Mouse (Mus musculus) granulocyte monocyte progenitor cell, adult 5-6 weeks (primary cell): ENCODE data around the gene Ccr4. TPM values are rescaled to one million over a fixed set of nuclear protein-coding genes. Genes with fewer than 3 reads are reported as not detected.
"Not testable (repeated sequence)": the region's sequence is repeated elsewhere in the genome, so short reads cannot be mapped to it uniquely, and the experiment has no call there.

Experiments
- ATAC-seq: replicated peaks from 2 replicates; pipeline ENCODE4 v1.8.0; 2016; ENCODE audit warnings: mild to moderate bottlenecking, moderate TSS enrichment, inconsistent platforms; ENCODE audit not compliant: poor library complexity, severe bottlenecking
- total RNA-seq, 2 experiments: library from RNA; stranded (forward) in 1 of 2; stranded (reverse) in 1 of 2; fragments of 200-712, 200-1000 nt in 1 of 2; fragments of >200 nt in 1 of 2; fragmentation: Nextera tagmentation in 1 of 2; gene quantifications; 2 replicates each; pipeline ENCODE4 v1.2.3; 2014 to 2017

Gene Ccr4
- total RNA-seq, 2 experiments from 2014 or later = not detected

DNA sequence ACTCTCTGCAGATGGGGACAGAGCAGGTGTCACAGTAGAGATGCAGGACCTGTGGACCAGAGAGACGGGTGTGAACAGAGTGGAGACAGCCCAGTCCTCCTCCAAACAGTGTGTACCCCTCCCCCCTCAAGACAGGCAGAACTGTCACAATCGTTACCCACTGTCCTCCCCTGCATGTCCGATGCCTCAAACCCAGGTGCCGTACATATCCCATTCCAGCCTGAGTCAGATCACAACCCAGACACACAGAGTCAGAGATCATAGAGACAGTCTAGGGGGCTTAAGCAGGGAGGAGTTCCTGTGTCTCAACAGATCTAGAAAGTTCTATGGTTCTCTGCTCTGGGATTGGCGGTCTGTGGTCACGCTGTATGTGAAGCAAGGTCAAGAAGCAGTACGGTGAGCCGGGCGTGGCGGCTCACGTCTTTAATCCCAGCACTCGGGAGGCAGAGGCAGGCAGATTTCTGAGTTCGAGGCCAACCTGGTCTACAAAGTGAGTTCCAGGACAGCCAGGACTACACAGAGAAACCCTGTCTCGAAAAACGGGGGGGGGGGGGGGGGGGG, 20.4 kb upstream of the Ccr4 start:
- ATAC-seq = no peak

DNA sequence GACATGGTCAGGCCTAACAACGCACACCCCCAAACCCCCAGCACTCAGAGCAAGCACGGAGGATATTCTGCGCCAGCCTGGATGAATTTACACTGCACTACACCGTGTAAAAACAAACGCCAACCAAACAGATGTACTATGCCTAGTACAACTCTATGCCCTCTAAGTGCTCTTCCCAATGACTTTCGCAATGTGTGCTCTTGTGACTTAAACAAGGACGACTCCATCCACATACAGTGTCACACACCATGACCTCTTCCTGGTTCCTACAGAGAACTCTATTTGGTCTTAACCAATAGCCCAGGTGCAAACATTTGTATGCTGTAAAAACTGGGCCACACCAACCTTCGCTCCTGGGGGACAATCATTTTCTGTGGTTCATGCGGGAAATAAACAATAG, 17.8 kb upstream of the Ccr4 start:
- ATAC-seq = no peak

DNA sequence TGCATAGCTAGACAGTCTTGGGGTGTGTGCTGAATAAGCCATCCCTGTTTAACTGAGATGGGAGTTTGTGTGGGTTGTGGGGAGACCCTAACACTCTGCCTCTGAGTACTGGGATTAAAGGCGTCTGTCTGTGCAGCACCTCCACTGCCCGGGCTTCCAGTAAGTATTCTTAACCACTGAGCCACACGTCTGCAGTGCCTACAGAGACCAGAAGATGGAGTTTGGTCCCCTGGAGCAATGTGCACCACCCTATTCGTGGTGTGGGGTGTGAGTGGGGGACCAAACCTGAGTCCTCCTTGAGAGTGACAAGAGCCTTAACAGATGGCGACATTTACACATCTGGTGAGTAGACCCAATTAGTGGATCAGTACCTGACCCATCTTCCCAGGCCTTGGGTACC, 17.3 kb upstream of the Ccr4 start:
- peak; percentile 45; the same call in 1 of the 2 replicates for ATAC-seq

DNA sequence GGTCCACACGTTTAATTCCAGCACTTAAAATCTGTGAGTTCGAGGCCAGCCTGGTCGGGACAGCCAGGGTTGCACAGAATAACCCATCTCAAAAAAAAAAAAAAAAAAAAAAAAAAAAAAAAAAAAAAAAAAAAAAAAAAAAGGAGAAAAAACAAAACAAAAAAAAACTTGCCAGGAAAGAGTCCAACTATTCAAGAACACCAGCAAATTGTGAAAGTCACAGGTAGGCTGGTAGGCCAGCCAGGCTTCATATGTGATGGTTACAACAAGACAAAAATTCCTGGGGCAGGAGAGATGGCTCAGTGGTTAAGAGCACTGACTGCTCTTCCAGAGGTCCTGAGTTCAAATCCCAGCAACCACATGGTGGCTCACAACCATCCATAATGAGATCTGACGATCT, 15.8 kb upstream of the Ccr4 start:
- ATAC-seq = not testable (repeated sequence)

DNA sequence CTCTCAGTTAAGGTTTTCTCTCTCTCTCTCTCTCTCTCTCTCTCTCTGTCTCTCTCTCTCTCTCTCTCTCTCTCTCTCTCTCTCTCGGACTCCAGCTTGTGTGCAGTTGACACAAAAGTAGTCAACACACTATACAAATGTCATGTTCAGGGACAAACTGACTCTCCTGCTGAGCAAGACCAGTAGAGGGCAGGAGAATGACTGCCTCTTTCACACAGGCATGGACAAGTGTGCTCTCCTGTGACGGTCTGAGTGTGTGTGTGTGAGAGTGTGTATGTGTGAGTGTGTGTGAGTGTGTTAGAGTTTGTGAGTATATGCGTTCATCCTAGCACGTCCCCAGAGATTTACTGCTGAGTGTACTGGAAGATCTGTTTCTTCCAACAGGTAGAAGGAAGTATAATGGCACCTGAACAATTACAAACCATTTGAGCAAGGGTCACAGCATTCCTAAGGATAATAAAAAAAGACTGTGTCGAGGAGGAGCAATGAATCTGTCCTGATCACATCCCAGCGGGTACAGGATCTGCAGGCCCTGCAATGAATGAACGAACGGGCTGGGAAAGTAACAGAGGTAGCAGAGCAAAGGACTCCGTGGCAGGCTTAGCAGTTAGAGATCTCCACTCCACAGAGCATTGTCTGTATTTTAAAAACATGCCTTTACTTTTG, 14.2 kb upstream of the Ccr4 start:
- ATAC-seq = no peak

DNA sequence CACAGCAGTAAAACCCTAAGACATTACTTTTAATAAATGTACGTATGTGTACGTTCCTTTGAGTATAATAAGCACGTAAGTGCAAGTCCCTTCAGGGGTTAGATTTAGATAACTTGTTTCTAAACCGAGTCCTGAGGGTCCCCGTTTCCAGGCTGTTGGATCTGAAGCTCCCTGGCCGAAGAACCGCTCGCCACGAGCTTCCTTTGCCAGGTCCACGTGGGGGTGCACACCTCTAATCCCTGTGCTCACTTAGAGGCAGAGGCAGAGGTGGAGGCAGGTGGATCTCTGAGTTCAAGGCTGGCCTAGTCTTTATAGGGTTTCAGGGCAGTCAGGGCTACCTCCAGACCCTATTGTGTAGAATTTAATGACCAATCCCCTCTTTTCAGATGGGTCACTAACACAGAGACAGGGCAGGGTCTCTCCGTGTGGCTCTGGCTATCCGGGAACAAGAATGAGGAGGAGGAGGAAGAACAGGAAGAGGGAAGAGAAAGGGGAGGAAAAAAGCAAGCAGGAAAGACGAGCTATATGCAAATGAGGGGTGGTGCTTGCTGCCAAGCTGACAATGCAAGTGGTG, 13.3 kb upstream of the Ccr4 start:
- no peak for ATAC-seq

DNA sequence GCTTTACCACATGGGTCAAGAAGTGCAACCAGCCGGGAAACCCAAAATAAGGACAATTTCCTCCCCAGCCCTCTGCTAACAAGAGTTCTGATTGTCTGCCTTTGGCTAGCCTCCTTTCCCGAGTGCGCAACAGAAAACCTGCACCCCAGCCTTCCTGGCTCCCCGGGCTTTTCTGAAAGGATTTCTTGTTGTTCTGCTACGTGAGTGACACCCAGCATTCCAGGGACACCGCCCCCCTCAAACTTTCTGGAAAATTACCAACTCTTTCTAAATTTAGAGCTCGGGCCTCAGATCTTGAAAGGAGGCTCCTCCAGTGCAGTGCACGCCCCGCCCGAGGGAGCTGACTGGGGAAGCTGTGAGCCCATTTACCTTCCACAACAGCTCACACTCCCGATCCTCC, 10.6 kb upstream of the Ccr4 start, which contains the start of gene C130032M10Rik:
C130032M10Rik (plus strand) TSS at position 334 of the 400 bp plus-strand sequence.
- ATAC-seq = no peak

DNA sequence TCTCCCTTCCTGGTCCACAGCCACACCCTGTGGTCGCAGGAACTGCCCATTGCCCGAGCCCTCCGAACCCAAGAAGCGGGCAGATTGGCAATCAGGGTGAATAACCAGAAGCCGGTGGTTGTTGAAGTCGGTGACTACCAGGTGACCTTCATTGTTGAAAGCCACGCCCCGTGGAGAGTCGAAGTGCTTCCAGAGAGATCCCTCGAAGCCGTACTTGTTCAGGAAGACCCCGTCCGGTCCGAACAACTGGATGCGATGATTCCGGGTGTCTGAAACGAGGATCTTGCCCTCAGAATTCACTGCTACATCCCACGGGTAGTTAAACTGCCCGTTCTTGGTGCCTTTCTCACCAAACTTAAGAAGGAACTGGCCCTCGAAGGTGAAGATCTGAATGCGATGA, 8.1 kb upstream of the Ccr4 start:
- no peak for ATAC-seq

DNA sequence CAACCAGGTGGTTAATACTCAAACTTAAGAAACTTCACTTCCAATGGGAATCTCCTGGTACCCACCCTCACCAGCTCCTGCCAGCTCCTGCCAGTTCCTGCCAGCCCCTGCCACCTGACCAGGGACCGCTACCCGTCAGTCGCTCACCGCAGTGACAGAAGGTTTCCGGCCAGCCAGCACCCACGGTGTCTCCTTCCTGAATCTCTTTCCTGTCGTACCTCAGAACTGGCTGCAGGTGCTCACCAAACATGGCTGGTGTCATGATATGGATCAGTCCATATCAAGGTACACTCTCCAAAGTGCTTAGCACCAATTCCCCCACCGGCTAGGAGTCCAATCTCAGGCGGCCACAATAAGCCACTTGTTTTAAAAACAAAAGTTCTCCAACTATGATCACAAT, 5.1 kb upstream of the Ccr4 start:
- ATAC-seq = 0 out of 2 replicates have a peak, but pooled peaks have one; percentile 31

DNA sequence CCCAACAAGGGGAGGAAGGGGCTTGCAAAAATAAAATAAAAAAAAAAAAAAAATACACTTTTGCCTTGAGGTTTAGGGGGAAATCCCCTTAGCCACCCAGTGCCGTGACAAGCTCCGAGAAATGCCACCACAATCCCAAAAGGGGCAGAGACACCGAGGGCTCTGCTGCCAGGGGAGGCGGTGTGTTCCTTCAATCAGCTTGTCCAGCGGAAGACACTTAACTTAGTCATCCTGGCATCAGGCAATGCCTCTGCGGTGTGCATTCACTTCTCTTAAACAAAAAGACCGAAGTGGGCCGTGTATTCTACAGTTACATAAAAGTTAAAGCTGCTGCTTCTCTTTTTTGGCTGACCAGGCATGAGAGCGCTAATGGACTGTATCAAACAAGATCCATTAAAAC, 2.7 kb upstream of the Ccr4 start:
- peak; percentile 80 for ATAC-seq

DNA sequence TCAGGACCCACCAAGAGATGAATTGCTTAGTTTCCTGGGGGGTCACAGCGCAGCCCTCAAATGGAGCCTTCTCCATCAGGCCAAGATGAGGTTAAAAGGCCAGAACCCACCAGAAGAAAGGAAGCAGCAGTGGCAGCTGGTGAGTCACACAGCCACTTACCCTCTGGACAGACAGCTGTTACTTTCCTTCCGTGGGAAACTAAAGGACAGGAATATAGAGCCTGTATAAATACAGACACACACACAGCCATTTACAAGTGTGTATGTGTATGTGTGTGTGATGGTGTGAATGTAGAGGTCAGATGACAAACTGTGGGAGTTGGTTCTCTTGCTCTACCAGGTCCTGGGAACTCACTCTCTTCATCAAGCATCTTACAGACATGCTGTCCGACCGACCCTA, 1.8 kb upstream of the Ccr4 start:
- no peak for ATAC-seq

DNA sequence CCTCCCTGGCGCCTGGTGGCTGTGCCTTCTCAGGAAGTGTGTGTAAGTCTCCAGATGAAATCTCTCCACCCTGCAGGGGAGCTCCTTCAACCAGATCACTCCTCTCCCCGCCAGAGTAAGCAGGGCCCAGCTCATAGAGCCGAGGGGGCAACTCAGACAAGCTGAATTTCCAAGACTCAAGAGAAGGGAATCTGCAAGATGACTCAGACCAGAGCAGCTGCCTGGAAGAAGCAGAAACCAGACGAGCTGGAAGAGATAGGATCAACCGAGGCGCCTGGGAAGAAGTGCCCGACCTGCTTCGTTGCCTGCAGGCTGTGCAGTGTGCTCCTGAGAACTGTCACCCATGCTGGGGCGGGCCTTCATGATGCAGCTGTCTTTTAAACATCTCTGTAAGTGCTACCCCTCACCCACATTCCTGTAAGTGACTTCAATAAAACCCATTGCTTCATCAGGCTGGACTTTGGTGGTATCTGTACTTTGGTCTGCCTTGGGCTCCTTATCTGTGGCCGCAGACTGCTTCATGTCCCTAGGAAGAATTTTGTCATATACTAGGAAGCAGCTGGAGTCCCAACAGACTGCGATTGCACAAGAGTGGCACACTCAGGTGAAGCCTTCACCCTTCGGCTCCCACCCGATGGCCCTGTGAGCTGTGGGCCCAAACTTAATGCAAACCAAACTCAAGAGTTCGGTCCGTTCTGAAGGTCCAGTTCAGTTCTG, 1.8 kb downstream of the Ccr4 start:
- peak; percentile 48 for ATAC-seq

DNA sequence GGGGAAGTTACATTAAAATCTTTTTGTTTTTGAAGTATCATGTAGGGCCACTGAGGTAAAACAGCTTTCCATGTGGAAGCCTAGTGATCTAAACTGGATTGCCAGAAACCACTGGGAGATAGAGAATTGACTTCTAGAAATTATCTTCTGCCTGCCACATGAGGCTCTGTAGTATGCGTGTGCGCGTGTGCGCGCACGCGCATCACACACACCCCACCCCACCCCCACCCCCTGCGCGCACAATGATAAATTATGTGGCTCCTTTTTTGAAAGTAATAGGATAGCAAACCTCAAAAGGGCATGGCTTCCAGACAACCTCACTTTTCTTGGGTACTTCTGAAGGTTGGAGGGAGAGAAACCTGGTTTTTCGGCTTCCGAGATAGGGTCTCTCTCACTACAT, 2.8 kb downstream of the Ccr4 start:
- ATAC-seq = no peak

DNA sequence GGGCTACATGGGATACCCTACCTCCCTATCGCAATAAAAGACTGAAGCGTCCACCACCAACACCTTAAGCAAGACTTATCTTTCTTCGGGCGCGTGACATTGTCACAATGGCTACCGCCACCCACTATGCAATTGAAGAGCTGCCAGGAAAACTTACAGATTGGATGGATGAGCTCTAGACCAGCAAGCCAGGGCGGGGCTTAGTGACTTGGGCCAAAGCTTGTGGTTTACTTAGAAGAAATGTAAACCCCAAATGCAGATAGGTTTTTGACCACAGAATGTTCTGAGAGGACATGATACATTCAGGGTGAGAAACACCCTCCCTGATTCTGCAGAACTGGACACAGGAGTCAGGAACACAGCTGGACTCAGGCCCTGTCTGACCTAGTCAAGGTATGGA, 3.6 kb downstream of the Ccr4 start:
- peak; percentile 55 for ATAC-seq

DNA sequence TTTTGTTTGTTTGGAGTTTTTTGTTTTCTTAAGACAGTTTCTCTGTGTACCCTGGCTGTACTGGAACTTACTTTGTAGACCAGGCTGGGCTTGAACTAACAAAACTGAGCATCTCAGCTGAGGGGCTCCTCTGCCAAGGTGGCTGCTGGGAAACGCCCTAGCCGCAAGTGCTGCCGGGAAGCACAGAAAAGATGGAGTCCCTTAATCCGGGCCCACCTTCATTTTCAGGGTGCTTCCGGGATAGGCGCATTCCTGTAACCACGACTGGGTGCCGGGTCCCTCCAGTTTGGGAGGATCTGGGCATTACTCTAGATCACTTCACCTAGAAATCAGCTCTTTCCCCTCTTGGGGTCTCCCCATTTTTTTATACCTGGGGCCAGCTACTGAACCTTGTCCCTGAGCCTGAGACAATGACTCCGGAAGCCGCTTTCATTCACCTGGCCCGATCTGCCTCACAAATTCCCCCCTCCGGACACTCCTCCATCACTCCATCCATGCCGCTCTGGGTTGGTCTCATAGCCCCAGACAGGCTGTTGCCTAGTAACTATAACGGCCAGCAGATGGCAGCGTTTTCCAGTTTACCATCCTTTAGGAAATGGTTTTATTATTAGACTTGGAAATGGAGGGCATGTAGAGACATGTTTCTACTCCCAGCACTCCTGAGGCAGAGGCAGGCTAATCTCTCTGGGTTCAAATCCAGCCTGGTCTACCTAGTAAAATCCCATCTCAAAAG, 4.8 kb downstream of the Ccr4 start:
- peak; percentile 36; the same call in 1 of the 2 replicates for ATAC-seq

DNA sequence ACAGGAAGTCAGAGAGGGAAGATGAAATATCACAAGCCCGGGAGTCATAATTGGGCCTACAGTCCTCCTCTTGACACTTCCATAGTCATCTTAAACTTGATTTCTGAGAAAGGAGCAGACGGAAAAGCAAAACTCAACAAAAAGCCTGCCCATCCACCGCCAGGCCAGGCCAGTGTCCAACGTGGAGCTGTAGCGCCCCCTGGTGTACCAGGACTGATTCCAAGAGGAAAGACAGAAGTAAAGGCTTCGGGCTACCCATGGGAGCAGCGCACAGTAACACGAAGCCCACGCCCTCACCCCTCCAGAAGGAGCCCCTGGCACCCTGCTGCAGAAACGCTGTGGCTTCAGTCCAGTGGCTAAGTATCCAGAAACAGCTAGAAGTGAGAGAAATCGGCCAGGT, 6.5 kb downstream of the Ccr4 start:
- ATAC-seq = peak; percentile 55

DNA sequence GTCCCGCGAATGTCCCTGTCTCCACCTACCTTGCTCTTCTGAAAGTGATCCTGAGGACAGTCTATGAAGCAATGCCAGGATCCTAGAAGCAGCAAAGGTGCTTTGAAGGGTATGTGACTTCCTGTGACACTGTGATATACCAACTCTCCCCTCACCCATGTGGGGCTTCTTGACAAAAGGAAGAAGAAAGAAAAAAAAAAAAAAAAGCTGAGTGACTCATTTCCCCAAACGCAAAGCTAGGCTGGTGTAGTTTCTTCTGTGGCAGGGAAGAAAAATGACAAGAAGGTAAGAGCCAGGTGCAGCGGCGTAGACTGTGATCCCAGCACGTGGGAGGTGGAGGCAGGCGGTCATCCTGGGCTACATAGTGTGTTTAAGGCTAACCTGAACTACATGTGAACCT, 8.2 kb downstream of the Ccr4 start:
- no peak for ATAC-seq

DNA sequence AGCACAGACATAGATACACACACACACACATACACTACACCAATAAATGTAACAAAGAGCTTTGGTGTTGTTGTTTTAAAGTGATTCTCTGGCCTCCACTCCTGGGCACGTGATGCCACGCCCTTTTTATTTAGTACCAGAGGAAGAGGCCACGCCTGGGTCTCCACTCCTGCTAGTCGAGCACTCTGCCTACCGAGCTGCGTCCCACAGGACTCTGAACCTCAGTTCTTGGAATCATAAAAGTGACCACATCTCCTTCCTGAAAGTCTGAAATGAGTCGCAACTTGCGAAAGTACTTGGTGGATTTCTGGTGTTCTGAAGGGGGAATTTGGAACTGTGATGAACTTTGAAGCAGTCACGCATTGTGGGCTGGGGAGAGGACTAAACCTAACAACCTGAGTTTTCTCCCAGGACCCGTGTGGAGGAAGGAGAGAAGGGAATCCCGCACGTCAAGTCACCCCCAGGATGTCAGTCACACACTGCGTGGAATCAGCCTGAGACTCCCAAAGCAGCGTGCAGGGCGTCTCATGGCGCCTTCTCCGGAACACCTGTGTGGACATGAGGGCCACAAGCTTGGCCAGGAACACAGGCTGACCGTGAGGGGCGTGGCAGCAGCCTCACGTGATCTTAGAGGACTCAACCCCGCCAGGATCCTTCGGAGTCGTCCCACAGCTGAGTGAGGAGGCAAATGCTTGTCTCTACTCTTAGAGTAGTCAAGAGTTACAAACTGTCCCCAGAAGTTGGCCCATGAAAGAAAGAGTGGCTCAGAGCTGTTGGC, 17.0 kb downstream of the Ccr4 start:
- no peak for ATAC-seq

DNA sequence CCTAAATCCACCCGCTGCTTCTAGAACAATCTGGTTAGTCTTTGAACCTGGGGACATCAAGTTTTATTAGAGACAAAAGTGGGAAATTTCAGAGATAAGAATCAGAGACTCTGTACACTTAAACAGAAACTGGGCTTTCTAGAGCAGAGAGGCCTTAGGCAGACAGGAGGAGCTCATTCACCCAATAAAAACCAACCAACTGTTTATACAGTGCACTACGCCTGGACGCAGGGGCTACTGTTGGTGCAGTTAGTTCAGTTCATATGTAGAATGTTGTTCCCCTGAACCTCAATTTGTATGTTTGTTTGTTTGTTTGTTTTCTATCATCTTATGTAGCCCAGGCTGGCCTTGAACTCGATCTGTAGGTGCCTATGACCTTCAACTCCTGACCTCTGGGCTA, 17.9 kb downstream of the Ccr4 start:
- no peak for ATAC-seq

DNA sequence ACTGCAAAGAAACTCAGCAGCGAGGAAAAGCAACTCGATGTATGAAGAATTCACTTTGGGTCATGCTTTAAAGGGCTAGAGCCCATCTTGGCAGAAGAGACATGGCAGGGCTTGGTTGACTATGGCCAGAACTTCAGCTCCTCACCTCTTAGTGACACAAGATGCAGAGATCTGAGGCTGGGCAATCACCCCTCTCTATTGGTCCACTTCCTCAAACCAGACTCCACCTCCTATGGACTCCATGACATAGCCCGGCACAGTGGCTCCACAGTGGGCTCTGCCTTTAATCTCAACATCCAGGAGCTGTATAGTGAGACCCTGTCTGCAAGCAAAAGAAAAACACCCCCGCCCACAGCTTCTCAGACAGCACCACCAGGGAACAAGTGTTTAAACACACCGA, 19.9 kb downstream of the Ccr4 start:
- peak; percentile 61 for ATAC-seq
